In genomic region chr1:48276206-48276605, GRCm38 (mm10) we compare ENCODE assay signal across 12 mouse cellular contexts.
DNase-seq lines count a peak whose midpoint lies in the region; ATAC-seq lines count a peak whose summit lies in the region.
"Had no signal": no experiment of that assay in that cellular context is flagged by ENCODE, and none has a peak within 500 bp of the region (broad histone marks: within the 10 kb centered on the region; RNA-seq: fewer than 3 reads in every experiment).

No protein-coding gene starts in this region.

- ATAC-seq in hindbrain, embryonic 16.5 days: peak; percentile 85
- no peak for ATAC-seq in hindbrain, embryonic 11.5 days (ENCODE audit: low FRiP score)
- no peak for ATAC-seq in monocyte, adult 5-6 weeks (replicated peaks; ENCODE audit: insufficient number of reproducible peaks, low FRiP score, low TSS enrichment, poor library complexity, severe bottlenecking)
- ATAC-seq: CD4-positive, CD25-positive, alpha-beta regulatory T cell, adult 4 months had no signal

- H3K9me3 ChIP-seq in hindbrain, embryonic 16.5 days (ENCODE audit: control insufficient read depth, low read length): no peaks in the 10 kb centered on the region
- no peaks in the 10 kb centered on the region for H3K9me3 ChIP-seq in hindbrain, embryonic 11.5 days (ENCODE audit: control insufficient read depth, low read length)
- H3K9me3 ChIP-seq: limb, embryonic 15.5 days had no signal

- no peaks in the 10 kb centered on the region for H3K4me1 ChIP-seq in hindbrain, embryonic 16.5 days (ENCODE audit: control insufficient read depth, insufficient read depth, low read depth, low read length)
- H3K4me1 ChIP-seq in hindbrain, embryonic 11.5 days (replicated peaks; ENCODE audit: control insufficient read depth, insufficient read depth, low read length): no peaks in the 10 kb centered on the region
- H3K4me1 ChIP-seq: limb, embryonic 15.5 days had no signal

- H3K9ac ChIP-seq in hindbrain, embryonic 16.5 days (ENCODE audit: low read depth, low read length): no peak overlapping the region
- no peak overlapping the region for H3K9ac ChIP-seq in hindbrain, embryonic 11.5 days (ENCODE audit: low read depth, low read length)
- H3K9ac ChIP-seq: limb, embryonic 15.5 days had no signal

- no peak overlapping the region for H3K4me3 ChIP-seq in hindbrain, embryonic 16.5 days (ENCODE audit: low read length)
- H3K4me3 ChIP-seq in hindbrain, embryonic 11.5 days (ENCODE audit: low read depth, low read length): no peak overlapping the region
- H3K4me3 ChIP-seq: limb, embryonic 15.5 days had no signal

- DNase-seq in hindbrain, embryonic 11.5 days (ENCODE audit: low spot score): no peak
- peak; percentile 93 for DNase-seq in cerebellum, adult 9-11 months
- peak; percentile 11 for DNase-seq in layer of hippocampus, adult 9-10 months (ENCODE audit: low spot score)
- peak; percentile 16 to 23 for DNase-seq in right cerebral cortex, adult 2 months (ENCODE audit: low spot score in 2 of 2)
- DNase-seq in kidney, adult 18-20 months: no peak
- no peak for DNase-seq in Muller cell, postnatal 12 days (ENCODE audit: inconsistent ontology term)
- DNase-seq: gastrocnemius, postnatal 36 days; thymus, adult 18-20 months had no signal

- H3K27me3 ChIP-seq in hindbrain, embryonic 16.5 days (replicated peaks; ENCODE audit: control insufficient read depth, insufficient read depth, low read length): no peaks in the 10 kb centered on the region
- no peaks in the 10 kb centered on the region for H3K27me3 ChIP-seq in hindbrain, embryonic 11.5 days (ENCODE audit: control insufficient read depth, insufficient read depth, low read length)
- H3K27me3 ChIP-seq: limb, embryonic 15.5 days had no signal

- WGBS in hindbrain, embryonic 16.5 days: 61% methylated on average over 7 of the region's 7 CpGs
- WGBS in hindbrain, embryonic 11.5 days: 87% methylated on average over 7 of the region's 7 CpGs

- no peak overlapping the region for H3K4me2 ChIP-seq in hindbrain, embryonic 16.5 days (ENCODE audit: low read length)
- H3K4me2 ChIP-seq in hindbrain, embryonic 11.5 days (replicated peaks; ENCODE audit: low read depth, low read length): no peak overlapping the region
- H3K4me2 ChIP-seq: limb, embryonic 15.5 days had no signal

- no peak overlapping the region for H3K27ac ChIP-seq in hindbrain, embryonic 16.5 days (ENCODE audit: low read depth, low read length)
- no peak overlapping the region for H3K27ac ChIP-seq in hindbrain, embryonic 11.5 days (ENCODE audit: low read depth, low read length)
- H3K27ac ChIP-seq: limb, embryonic 15.5 days had no signal

- H3K36me3 ChIP-seq in hindbrain, embryonic 16.5 days (ENCODE audit: control insufficient read depth, insufficient read depth, low read length): no peaks in the 10 kb centered on the region
- H3K36me3 ChIP-seq in hindbrain, embryonic 11.5 days (ENCODE audit: control insufficient read depth, insufficient read depth, low read length): no peaks in the 10 kb centered on the region
- H3K36me3 ChIP-seq: limb, embryonic 15.5 days had no signal

Comparison
In these comparisons a context has a peak if more than half of its experiments do, and no peak if none do; other contexts are left out.
1. DNase-seq: peak in cerebellum, adult 9-11 months (single experiment), layer of hippocampus, adult 9-10 months (single experiment) and right cerebral cortex, adult 2 months (2 of 2); none in hindbrain, embryonic 11.5 days (single experiment), kidney, adult 18-20 months (single experiment) and Muller cell, postnatal 12 days (single experiment).